Mouse (Mus musculus) left cerebral cortex, postnatal 10 days (tissue): ENCODE data around the gene Ctdnep1. TPM values are rescaled to one million over a fixed set of nuclear protein-coding genes. Genes with fewer than 3 reads are reported as not detected.
A peak's percentile ranks its signal among the peaks of the same experiment; 100 is the strongest.
"Not testable (repeated sequence)": the region's sequence is repeated elsewhere in the genome, so short reads cannot be mapped to it uniquely, and the experiment has no call there.

Source experiments
- DNase-seq, 2 experiments: peaks; one replicate each; pipeline ENCODE4 v3.0.0; 2021 to 2022; ENCODE audit warnings: low spot score in 2 of 2, mixed read lengths in 1 of 2; ENCODE audit errors: extremely low spot score in 1 of 2
- intact Hi-C: fragments of 180-260 bp; cut with DNase I; formaldehyde crosslinking; loops from one replicate; pipeline ENCODE4 v1.15.1; 2025
- total RNA-seq, 2 experiments: library from RNA; stranded (reverse); gene quantifications; 2 replicates each; pipeline ENCODE4 v1.2.3; 2021

Ctdnep1 gene
- total RNA-seq, 2 experiments from 2014 or later = 104 to 118 TPM

DNA sequence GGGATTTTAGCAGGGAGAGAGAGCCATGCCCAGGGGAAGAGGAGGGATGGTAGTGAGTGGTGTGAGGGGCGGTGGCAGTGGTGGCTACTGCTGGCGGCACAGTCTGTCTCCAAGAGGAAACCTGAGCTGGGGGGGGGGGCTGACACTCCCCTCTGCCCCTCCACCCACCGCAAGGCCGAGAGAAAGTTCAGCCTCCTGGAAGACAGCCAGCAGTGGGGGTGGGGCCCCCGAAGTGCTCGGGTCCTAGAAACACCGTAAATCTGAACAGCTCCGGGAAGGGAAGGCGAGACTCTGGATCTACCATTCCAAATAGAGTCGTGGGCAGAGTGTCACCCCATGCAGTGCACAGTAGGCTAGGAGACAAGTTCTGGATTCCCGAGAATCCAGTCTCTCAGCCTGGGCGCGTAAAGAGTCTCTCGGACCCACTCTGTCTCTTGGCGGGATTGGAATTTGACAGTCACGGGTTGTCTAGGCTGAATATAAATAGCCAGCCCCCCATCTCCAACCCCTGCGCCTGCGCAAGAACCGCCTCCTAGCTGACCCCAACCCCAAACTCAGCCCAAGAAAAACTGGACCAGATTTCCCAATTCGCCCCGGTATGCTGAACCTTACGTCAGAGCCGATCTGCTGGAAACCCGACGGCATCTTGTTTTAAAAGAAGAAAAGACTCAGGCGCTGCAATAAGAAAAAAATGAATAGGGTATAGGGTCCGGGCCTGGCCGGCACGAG is 33.5 kb upstream of the Ctdnep1 start:
- DNase-seq = peak in 1 of 2 experiments; percentile 47
- intact Hi-C loops = loop anchor here (2.0 kb wide), 1 partner anchor 13 kb away; the partner anchor contains the start of gene Ybx2

DNA sequence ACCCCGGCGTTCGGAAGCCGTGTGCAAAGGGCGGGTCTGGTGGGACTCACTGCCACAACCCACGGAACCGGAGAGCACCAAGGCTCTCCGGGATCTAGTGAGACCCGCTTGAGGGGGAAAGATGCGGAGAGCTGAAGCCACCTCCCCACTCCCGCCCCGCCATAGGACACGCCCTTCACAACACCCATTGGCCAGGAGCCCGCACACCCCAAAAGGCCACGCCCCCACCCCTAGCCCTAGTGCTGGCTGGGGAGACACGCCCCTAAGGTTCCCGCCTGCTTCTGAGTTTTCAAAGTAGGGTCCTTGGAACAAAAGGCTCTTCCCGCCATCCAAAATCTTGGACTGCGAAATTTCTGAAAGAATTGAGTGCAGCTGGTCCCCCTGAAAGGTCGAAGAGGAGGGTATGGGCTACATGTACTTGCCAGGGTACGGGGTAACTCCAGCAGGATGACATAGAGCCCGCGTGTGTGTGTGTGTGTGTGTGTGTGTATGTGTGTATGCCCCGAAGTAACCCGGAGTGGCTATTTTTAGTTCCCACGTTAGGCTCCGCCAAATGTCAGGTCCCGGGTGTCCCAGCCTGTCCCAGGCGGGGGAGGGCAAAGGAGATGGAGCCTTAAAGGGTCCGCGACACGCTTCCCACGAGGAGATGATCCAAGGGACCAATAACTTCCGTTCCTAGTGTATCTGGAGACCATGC is 32.7 kb upstream of the Ctdnep1 start, which contains the start of gene Slc2a4:
Gene Slc2a4, minus strand, starts transcription at position 123 of the 697 bp plus-strand sequence.
- DNase-seq = peak; percentile 61 to 91
- intact Hi-C loops = loop anchor here (2.0 kb wide), 1 partner anchor 13 kb away; the partner anchor contains the start of gene Ybx2

DNA sequence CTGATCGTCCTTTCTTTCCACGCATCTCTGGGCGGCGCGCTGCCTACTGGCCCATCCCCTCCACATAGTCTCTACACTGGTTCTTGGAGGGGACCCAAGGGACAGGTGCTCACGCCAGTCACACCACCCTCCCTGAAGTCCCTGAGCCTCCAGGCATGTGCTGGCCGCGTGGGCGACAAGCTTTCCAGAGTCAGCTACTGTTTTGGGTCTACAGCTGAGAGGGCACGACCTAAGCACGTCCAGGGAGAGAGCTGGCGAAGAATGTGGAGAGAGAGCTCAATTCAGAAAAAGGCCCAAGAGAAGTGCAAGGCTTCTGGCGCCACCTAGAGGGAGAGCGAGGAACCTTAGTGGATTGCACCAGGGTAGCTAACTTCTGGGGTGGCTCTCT is 32.2 kb upstream of the Ctdnep1 start:
- DNase-seq = peak; percentile 66 to 85
- intact Hi-C loops = loop anchor here (2.0 kb wide), 1 partner anchor 14 kb away; the partner anchor contains the start of gene Ybx2

DNA sequence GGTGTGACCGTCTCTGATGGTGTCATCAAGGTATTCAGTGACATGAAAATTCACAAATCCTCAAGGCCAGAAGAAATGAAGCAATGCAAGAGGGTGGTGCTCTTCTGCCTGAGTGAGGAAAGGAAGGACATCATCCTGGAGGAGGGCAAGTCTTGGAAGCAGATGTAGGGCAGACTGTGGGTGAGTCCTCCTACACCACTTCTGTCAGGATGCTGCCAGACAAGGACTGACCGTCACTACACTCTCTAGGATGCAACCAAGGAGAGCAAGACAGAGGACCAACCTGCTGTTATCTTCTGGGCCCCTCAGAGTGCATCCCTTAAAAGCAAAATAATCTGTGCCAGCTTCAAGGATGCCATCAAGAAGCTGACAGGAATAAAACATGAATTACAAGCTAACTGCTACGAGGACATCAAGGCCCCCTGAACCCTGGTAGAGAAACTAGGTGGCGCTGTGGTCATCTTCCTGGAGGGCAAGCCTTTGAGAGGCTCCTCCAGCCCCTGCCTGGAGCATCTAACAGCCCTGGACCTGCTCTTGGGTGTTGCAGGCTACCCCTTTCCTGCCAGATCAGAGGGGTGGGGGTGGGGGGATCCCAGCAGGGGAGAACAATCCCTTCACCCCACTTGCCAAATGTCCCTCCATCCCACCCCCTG is 30.0 kb upstream of the Ctdnep1 start:
- no peak for DNase-seq
- intact Hi-C loops = no loop called here

DNA sequence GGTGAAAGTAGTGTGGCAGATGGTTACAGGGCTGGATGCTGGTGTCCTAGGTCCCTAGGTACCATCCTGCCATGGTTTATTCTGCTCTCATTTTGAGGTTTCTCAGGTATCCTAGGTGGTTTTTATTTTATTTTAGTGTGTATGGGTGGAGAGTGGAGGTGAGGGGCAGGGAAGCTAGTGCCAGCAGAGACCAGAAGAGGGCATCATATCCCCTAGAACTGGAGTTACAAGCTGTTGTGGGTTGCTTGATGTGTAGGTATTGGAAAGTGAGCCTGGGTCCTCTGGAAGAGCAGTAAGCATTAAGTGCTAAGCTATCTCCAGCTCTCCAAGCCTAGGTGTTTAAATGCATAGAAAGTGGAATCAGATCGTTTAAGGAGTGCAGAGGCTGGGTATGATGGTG is 28.7 kb upstream of the Ctdnep1 start:
- DNase-seq = no peak
- intact Hi-C loops = no loop called here

DNA sequence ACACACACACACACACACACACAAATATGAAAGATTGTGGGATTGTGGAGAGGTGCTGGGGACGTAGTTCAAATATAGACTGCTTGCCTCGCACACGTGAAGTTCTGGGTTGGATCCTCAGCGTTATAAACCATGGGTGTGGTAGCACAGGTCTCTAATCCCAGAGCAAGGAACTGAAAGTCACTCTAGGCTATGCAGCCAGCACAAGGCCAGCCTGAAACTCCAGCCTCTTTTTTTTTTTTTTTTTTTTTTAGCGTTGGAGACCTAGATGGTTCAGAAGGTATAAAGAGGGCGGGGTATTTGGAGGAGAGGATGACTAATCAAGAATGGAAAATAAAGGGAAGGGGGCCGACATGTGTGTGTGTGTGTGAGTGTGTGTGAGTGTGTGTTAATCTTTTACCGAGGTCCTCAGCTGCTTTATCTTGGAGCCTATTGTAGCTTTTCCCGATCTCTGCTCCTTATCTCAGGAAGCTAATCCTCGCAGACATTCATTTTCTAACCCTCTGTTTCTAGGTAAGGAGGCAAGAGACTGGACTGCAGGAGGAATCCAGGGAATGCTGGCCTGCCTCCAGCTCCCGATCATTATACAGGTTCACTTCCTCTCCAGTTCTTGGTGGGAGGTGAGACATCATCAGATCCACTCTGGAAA is 27.6 kb upstream of the Ctdnep1 start:
- intact Hi-C loops = no loop called here
- no peak for DNase-seq

DNA sequence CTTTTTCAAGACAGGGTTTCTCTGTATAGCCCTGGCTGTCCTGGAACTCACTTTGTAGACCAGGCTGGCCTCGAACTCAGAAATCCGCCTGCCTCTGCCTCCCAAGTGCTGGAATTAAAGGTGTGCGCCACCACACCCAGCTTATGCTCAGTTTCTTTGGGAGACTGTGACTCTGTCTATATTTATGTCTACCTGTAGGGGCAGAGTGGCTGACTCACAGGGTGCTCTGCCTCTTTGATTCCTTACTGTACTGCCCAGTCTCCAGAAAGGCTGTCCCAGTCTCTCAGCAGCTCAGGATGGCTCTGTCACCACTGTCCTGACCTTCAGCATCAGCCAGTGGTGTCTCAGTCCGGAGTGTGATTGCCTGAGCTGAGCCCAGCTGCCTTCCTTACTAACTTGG is 25.3 kb upstream of the Ctdnep1 start:
- DNase-seq, intact Hi-C loops: not testable (repeated sequence)

DNA sequence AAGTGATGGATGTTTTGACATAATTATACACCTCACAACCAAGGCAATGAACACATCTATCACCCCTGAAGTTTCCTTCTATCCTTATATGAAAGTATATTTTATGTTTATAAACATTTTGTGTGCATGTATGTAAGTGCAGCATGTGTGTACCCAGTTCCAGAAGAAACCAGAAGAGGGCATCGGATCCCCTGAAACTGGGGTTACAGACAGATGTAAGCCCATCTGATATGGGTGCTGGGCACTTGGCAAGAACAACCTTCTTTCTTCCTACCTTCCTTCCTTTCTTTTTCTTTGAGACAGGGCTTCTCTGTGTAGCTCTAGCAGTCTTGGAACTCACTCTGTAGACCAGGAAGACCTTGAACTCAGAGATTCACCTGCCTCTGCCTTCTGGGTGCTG is 24.7 kb upstream of the Ctdnep1 start:
- intact Hi-C loops = no loop called here
- no peak for DNase-seq

DNA sequence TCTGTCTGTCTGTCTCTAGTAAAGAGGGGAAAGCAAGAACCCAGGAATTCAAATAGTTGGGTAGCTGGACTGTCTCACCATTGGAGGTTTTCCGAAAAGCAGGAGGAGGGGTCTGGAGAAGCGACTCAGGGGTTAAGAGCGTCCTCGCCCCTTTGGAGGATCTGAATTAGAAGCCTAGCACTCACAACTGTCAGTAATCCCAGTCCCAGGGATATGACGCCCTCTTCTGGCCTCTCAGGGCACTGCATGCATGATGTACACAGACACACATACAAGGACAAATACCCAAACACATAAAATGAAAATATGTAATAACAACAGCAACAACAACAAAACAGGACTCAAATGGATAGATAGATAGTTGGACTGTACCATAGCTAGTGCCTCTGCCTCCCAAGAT is 20.3 kb upstream of the Ctdnep1 start:
- intact Hi-C loops = no loop called here
- DNase-seq = no peak

DNA sequence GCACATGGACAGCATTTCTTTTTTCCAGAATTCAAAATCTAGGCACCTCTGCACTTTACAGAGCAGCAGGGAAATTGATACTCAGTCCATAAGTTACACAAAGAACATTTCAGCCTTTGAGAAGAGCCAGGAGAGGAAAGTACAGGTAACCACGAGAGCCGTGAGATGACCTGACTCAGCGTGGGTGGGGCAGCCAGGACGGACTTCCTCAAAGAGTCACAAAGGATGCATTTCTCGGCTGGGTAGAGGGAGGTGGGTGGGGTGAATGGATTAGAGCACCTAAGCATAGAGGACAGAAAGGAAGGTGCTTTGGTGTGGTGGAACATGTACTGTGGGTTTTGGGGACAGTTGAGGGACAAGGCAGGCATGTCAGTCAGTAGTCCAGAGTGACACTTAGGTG is 19.1 kb upstream of the Ctdnep1 start:
- DNase-seq = no peak
- intact Hi-C loops = no loop called here

DNA sequence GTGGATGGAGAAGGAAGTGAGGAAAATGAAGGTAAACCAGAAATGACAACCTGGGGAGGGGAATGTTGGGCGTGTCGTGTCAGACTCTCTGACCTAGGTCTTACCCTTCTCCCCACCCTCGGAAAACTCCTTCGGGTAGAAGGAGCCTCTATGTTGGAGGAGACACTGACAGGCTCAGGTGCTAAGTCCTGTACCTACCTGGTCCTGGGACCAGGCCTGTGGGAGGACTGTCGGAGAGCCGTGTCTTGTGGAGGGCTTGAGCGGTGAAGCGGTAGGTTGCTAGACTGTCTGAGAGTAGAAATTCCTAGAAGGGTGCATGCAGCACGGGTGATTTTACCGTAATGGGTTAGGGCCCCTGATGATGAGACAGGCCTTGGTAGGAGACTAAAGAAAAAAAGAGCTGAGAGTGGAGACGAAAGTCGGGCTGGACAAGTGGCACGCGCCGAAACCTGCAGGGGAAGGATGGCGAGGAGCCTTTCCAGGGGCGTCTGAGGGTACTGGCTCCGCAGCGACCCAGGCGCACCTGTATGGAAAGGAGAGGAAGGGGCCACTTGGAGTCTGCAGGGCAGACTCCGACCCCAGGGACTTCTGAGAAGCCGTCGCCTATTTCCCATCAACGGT is 16.2 kb upstream of the Ctdnep1 start, which contains the start of gene Cldn7:
Gene Cldn7, plus strand, starts transcription at position 130 of the 621 bp plus-strand sequence.
- intact Hi-C loops = no loop called here
- no peak for DNase-seq

DNA sequence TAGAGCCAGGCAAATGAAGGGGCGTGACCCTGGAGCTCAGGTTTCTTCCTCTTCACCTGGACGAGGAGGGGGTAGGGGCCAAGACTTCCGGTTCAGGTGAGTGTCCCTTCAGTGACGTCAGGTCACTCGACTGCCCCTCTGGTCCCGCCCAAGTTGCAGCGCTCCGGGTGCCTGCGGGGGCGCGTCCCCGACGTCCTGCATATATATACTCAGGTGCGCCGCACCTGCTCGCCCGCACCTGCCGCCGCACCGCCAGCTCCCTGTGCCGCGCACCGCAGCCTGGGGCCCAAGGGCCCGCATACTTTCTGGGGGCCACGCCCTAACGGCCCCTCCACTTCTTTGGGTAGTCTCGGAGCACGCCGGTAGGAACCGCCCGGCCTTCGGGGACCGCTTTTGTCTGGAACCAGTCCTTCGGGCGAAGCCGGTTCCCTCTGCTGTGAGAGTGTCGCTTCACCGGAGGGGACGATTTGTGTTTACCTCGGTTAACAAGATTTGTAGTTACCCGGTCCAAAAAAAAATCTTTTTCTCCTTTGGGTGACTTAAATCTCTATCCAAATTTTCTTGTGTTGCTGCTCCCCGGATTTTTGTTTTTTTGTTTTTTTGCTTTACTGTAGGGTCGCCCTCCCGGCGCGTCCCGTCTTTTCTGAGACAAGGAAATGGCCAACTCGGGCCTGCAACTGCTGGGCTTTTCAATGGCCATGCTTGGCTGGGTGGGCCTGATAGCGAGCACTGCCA is 15.5 kb upstream of the Ctdnep1 start:
- DNase-seq = no peak
- intact Hi-C loops = no loop called here

DNA sequence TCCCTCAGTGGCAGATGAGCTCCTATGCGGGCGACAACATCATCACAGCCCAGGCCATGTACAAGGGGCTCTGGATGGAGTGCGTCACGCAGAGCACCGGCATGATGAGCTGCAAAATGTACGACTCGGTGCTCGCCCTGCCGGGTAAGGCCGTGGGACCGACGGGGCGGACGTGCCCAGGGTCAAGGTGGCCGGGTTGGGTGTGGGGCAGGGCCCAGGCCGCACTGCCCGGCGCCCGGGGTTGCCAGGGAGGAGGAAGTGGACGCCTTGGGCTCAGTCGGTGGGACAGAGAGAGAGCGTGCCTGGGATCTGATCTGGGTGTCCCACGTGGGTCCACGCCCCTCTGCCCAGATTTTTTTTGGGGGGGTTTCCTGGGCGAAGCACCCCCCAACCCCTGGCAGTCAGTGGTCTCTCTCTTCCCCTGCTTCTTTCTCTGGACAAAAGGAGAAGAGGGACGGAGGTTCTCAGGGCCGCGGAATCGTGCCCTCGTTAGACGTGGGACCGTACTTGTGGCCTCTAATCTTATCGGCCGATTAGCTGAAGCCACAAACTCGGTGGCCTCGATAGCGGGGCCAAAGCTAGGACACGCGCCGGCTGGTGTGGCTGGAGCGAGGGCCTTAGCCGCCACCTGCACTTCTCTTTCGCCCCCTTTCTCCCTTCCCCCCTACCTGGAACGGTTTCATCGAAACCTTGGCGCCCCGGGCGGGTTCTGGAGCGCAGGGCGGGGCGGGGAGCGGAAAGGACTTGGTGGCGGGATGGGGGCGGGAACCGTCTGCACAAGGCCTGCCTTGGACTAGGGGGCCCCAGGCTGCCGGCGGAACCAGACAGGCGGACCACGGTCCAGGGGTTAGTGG is 14.7 kb upstream of the Ctdnep1 start:
- intact Hi-C loops = no loop called here
- no peak for DNase-seq

DNA sequence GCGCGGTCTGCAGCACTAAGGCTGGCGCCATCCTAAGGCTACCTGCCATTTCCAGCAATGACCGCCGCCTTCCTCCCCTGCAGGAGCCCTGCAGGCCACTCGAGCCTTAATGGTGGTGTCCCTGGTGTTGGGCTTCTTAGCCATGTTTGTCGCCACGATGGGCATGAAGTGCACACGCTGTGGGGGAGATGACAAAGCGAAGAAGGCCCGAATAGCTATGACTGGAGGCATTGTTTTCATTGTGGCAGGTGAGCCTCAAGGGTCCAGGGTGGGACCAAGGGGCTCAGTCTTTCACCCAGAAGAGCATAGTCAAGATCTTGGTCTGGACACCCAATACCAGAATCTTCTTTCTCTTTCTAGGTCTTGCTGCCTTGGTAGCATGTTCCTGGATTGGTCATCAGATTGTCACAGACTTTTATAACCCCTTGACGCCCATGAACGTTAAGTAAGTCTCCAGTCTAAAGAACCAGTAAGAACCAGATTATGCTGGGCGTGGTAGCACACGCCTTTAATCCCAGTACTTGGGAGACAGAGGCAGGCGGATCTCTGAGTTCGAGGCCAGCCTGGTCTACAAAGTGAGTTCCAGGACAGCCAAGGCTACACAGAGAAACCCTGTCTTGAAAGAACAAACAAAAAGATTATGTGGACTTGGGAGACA is 14.0 kb upstream of the Ctdnep1 start:
- no peak for DNase-seq
- intact Hi-C loops = no loop called here

DNA sequence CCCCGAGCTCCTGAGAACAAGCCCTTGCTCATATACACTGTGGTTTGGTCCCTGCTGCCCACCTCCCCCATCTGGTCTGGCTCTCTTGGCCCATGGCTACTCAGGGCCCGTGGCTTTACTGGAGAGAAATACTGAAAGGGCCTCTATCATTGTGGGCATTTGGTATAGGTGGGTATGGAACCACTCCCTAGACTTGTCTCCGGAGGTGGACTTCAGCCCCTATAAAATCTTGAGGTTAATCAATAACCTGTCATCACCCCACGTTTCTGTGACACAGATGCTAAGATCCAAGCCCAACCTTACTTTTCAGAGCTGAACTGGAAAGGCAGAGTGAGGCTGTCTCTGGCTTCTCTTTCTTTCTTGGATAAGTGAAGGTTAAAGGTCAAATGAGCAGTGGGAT is 12.2 kb upstream of the Ctdnep1 start:
- intact Hi-C loops = no loop called here
- no peak for DNase-seq

DNA sequence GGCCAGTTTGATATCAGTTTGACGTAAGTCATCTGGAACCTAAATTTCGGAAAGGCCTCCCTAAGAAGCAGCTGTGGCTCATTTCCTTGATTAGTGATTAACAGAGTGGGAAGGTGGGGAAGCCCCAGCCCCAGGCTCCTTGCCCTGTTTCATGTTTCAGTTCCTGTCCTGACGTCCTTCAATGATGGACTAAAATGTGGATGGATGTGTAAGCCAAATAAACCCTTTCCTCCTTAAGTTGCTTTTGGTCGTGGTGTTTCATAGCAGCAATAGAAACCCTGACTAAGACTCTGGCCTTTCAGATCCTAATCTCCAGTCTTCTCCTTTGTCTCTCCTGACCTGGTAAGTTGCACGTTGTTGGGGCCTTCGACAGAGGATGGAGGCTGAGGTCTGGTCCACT is 10.7 kb upstream of the Ctdnep1 start:
- DNase-seq = no peak
- intact Hi-C loops = no loop called here

DNA sequence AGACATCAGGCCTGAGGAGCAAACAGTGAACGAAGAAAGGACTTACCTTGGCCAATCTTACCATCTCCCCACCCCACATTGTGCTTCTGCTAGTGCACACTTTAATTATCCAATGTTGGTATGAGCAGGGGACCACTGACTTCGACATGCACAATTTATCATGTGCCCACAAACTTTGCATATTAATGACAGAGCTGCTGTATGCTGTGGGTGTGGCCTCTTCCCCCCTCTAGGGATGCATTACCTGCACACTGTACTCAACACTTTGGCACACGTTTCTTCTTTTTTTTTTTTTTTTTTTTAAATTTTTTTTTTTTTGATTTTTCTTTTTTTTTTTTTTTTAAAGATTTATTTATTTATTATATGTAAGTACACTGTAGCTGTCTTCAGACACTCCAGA is 10.2 kb upstream of the Ctdnep1 start:
- no peak for DNase-seq
- intact Hi-C loops = no loop called here
